Mouse (Mus musculus) central nervous system, embryonic 18 days (tissue): ENCODE measurements around the gene Srek1. TPM values are rescaled to one million over a fixed set of nuclear protein-coding genes. Genes with fewer than 3 reads are reported as not detected.

Source experiments
- polyA plus RNA-seq: library from polyadenylated mRNA; depleted of rRNA; stranded (reverse); fragments of >200 nt; gene quantifications from 2 replicates; pipeline ENCODE4 v1.2.3, GENCODE M21; 2012; rRNA removed

Srek1 gene
- polyA plus RNA-seq = 63.1 and 69.1 TPM in 2 replicates

DNA sequence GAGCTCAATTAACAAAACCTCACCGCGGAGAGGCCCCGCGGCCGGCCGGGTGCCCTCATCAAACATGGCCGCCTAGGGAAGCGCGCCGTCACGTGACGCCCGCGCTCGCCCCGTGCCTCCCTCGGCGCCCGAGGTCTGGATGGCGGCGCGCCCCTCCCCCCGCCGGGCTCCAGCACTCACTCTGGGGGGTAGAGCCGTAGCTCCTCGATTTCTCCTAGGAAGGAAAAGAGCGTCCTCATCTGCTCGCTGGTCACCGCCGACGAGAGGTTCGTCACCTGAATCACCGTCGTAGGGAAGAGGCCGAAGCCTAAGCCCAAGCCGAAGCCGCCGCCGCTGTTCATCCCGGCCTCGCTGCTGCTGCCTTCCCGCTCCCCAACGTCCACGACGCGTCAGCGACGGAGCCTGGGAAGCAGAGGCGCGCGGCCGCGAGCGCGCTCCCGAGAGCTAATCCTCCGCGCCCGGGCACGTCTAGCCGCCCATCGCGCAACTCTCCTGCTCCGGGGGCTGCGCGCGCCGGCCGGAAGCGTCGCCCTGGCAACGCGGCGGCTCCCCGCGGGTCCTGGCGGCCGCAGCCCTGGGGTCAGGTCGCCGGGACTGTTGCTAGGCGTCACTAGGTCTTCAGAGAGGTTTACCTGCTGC lies at the start of gene Srek1:
TSS of gene Srek1 (minus strand) at position 490 of the 639 bp plus-strand sequence.

Other genes with a start within 250 kb of the Srek1 start
- 16.3 and 18.1 TPM in 2 replicates for gene Erbin, start 145.9 kb upstream of the Srek1 start, polyA plus RNA-seq